Mouse (Mus musculus) midbrain, embryonic 12.5 days (tissue): ENCODE results near the gene Ctnnd2. TPM values are rescaled to one million over a fixed set of nuclear protein-coding genes. Genes with fewer than 3 reads are reported as not detected.

Experiments
- ATAC-seq: fragments of 200-750 bp; cut with Nextera tagmentation; 2 replicates; pipeline ENCODE4 v1.8.0; 2017; ENCODE audit warnings: low read depth, moderate TSS enrichment, moderate library complexity; ENCODE audit not compliant: low FRiP score
- H3K27ac ChIP-seq: fragments of 300-500 bp; sonication (generic); replicated peaks from 2 replicates; pipeline ENCODE4 v1.5.1; 2016; ENCODE audit warnings: mild to moderate bottlenecking
- H3K27me3 ChIP-seq: fragments of 300-500 bp; sonication (generic); 2 replicates; pipeline ENCODE4 v1.6.1; 2016; ENCODE audit warnings: mild to moderate bottlenecking
- H3K36me3 ChIP-seq: fragments of 300-500 bp; sonication (generic); 2 replicates; pipeline ENCODE4 v1.6.1; 2016
- H3K4me1 ChIP-seq: fragments of 300-500 bp; sonication (generic); 2 replicates; pipeline ENCODE4 v1.6.1; 2016
- H3K4me2 ChIP-seq: fragments of 300-500 bp; sonication (generic); replicated peaks from 2 replicates; pipeline ENCODE4 v1.6.1; 2016; ENCODE audit warnings: mild to moderate bottlenecking, moderate library complexity
- H3K4me3 ChIP-seq: fragments of 300-500 bp; sonication (generic); 2 replicates; pipeline ENCODE4 v1.5.1; 2016; ENCODE audit warnings: mild to moderate bottlenecking
- H3K9ac ChIP-seq: fragments of 300-500 bp; sonication (generic); replicated peaks from 2 replicates; pipeline ENCODE4 v1.6.1; 2016; ENCODE audit warnings: mild to moderate bottlenecking, moderate library complexity
- H3K9me3 ChIP-seq: fragments of 300-500 bp; sonication (generic); 2 replicates; pipeline ENCODE4 v1.6.1; 2016; ENCODE audit warnings: mild to moderate bottlenecking
- WGBS: fragments of 180-500 bp; shearing (Covaris S2); methylation state at CpG from one replicate; pipeline ENCODE4 v1.1.7; 2016; 5-methylcytosine and 5-hydroxymethylcytosine counted together
- polyA plus RNA-seq: library from polyadenylated mRNA; unstranded; fragments of >200 nt; fragmentation: Nextera tagmentation; extraction: Ambion mirVana; gene quantifications from 2 replicates; pipeline ENCODE4 v1.2.1, GENCODE M21; 2016

Ctnnd2 gene
- polyA plus RNA-seq, 1 experiment from 2014 or later, result 40.4 TPM

GRCm38 (mm10) chr15:30345754-30346153, 173.4 kb downstream of the Ctnnd2 start:
- no peak overlapping the region for H3K9ac ChIP-seq
- H3K4me2 ChIP-seq, result no peak overlapping the region
- no peaks in the 10 kb centered on the region for H3K9me3 ChIP-seq
- no peak overlapping the region for H3K27ac ChIP-seq
- H3K4me1 ChIP-seq, result no peaks in the 10 kb centered on the region
- no peak for ATAC-seq
- no peaks in the 10 kb centered on the region for H3K27me3 ChIP-seq
- WGBS, result 92% methylated on average over 5 of the region's 5 CpGs
- no peak overlapping the region for H3K4me3 ChIP-seq
- H3K36me3 ChIP-seq, result no peaks in the 10 kb centered on the region

GRCm38 (mm10) chr15:30364491-30364890, 192.1 kb downstream of the Ctnnd2 start:
- WGBS, result 92% methylated on average over 1 of the region's 1 CpGs

GRCm38 (mm10) chr15:30369997-30370396, 197.6 kb downstream of the Ctnnd2 start:
- Histone ChIP-seq H3K9ac (no peak overlapping the region), H3K36me3 (no peaks in the 10 kb centered on the region), H3K9me3 (no peaks in the 10 kb centered on the region), H3K4me3 (no peak overlapping the region), H3K4me2 (no peak overlapping the region), H3K27ac (no peak overlapping the region), H3K27me3 (no peaks in the 10 kb centered on the region), H3K4me1 (peaks cover 12% of the 10 kb centered on the region)
- ATAC-seq, result no peak
- WGBS, result 59% methylated on average over 7 of the region's 7 CpGs

More at GRCm38 (mm10) chr15:30364491-30364890, 192.1 kb downstream of the Ctnnd2 start:
- ATAC-seq, result no peak
- Histone ChIP-seq H3K27me3 (no peaks in the 10 kb centered on the region), H3K36me3 (no peaks in the 10 kb centered on the region), H3K9ac (no peak overlapping the region), H3K4me3 (no peak overlapping the region), H3K9me3 (no peaks in the 10 kb centered on the region), H3K27ac (no peak overlapping the region), H3K4me2 (no peak overlapping the region), H3K4me1 (peaks cover 6% of the 10 kb centered on the region; the same call in 1 of the 2 replicates)

- Histone ChIP-seq H3K4me3 (no peak overlapping the region), H3K36me3 (no peaks in the 10 kb centered on the region), H3K4me2 (no peak overlapping the region), H3K27me3 (no peaks in the 10 kb centered on the region), H3K9me3 (no peaks in the 10 kb centered on the region), H3K4me1 (peaks cover 12% of the 10 kb centered on the region), H3K9ac (no peak overlapping the region), H3K27ac (no peak overlapping the region)
- 79% methylated on average over 2 of the region's 2 CpGs for WGBS
- ATAC-seq, result no peak
These were observed 198.8 kb downstream of the Ctnnd2 start for GRCm38 (mm10) chr15:30371151-30371550.

- no peaks in the 10 kb centered on the region for H3K36me3 ChIP-seq
- peaks cover 12% of the 10 kb centered on the region for H3K4me1 ChIP-seq
- ATAC-seq, result no peak
- no peak overlapping the region for H3K9ac ChIP-seq
- H3K4me2 ChIP-seq, result no peak overlapping the region
- WGBS, result 77% methylated on average over 6 of the region's 6 CpGs
- H3K9me3 ChIP-seq, result no peaks in the 10 kb centered on the region
- H3K27me3 ChIP-seq, result no peaks in the 10 kb centered on the region
- H3K4me3 ChIP-seq, result no peak overlapping the region
- H3K27ac ChIP-seq, result no peak overlapping the region
These were observed 201.3 kb downstream of the Ctnnd2 start for GRCm38 (mm10) chr15:30373654-30374215.

- H3K27ac ChIP-seq, result no peak overlapping the region
- peak; percentile 64; the same call in 1 of the 2 replicates for ATAC-seq
- no peak overlapping the region for H3K4me2 ChIP-seq
These were observed 202.5 kb downstream of the Ctnnd2 start for GRCm38 (mm10) chr15:30374907-30375306.

GRCm38 (mm10) chr15:30383075-30383842, 210.9 kb downstream of the Ctnnd2 start:
- WGBS, result 17% methylated on average over 9 of the region's 9 CpGs
- no peaks in the 10 kb centered on the region for H3K27me3 ChIP-seq
- H3K36me3 ChIP-seq, result no peaks in the 10 kb centered on the region
- H3K9me3 ChIP-seq, result no peaks in the 10 kb centered on the region
- ATAC-seq, result 0 out of 2 replicates have a peak, but pooled peaks have one; percentile 27
- H3K9ac ChIP-seq, result no peak overlapping the region
- H3K4me3 ChIP-seq, result no peak overlapping the region
- H3K4me1 ChIP-seq, result peaks cover 5% of the 10 kb centered on the region; the same call in 1 of the 2 replicates
- H3K27ac ChIP-seq, result no peak overlapping the region
- no peak overlapping the region for H3K4me2 ChIP-seq

More at GRCm38 (mm10) chr15:30374907-30375306, 202.5 kb downstream of the Ctnnd2 start:
- Histone ChIP-seq H3K4me1 (peaks cover 12% of the 10 kb centered on the region), H3K36me3 (no peaks in the 10 kb centered on the region), H3K4me3 (no peak overlapping the region), H3K27me3 (no peaks in the 10 kb centered on the region), H3K9me3 (no peaks in the 10 kb centered on the region), H3K9ac (no peak overlapping the region)
- 90% methylated on average over 5 of the region's 5 CpGs for WGBS

GRCm38 (mm10) chr15:30384386-30384785, 212.0 kb downstream of the Ctnnd2 start:
- H3K4me3 ChIP-seq, result no peak overlapping the region
- H3K4me2 ChIP-seq, result no peak overlapping the region
- no peaks in the 10 kb centered on the region for H3K36me3 ChIP-seq
- H3K27ac ChIP-seq, result no peak overlapping the region
- WGBS, result 90% methylated on average over 5 of the region's 5 CpGs
- no peaks in the 10 kb centered on the region for H3K9me3 ChIP-seq
- H3K27me3 ChIP-seq, result no peaks in the 10 kb centered on the region
- peaks cover 5% of the 10 kb centered on the region; the same call in 1 of the 2 replicates for H3K4me1 ChIP-seq
- no peak for ATAC-seq
- H3K9ac ChIP-seq, result no peak overlapping the region

GRCm38 (mm10) chr15:30386489-30386888, 214.1 kb downstream of the Ctnnd2 start:
- no peak for ATAC-seq
- H3K27ac ChIP-seq, result no peak overlapping the region
- H3K4me2 ChIP-seq, result no peak overlapping the region
- no peak overlapping the region for H3K9ac ChIP-seq
- no peaks in the 10 kb centered on the region for H3K27me3 ChIP-seq
- H3K4me1 ChIP-seq, result peaks cover 5% of the 10 kb centered on the region; the same call in 1 of the 2 replicates
- no peaks in the 10 kb centered on the region for H3K9me3 ChIP-seq
- no peak overlapping the region for H3K4me3 ChIP-seq
- H3K36me3 ChIP-seq, result no peaks in the 10 kb centered on the region

GRCm38 (mm10) chr15:30387244-30387643, 214.9 kb downstream of the Ctnnd2 start:
- Histone ChIP-seq H3K27me3 (no peaks in the 10 kb centered on the region), H3K36me3 (no peaks in the 10 kb centered on the region), H3K4me3 (no peak overlapping the region), H3K9ac (no peak overlapping the region), H3K27ac (no peak overlapping the region), H3K9me3 (no peaks in the 10 kb centered on the region), H3K4me1 (peaks cover 5% of the 10 kb centered on the region; the same call in 1 of the 2 replicates), H3K4me2 (no peak overlapping the region)
- ATAC-seq, result no peak
- 28% methylated on average over 6 of the region's 6 CpGs for WGBS

- no peak overlapping the region for H3K9ac ChIP-seq
- H3K27me3 ChIP-seq, result no peaks in the 10 kb centered on the region
- WGBS, result 72% methylated on average over 4 of the region's 4 CpGs
- H3K9me3 ChIP-seq, result no peaks in the 10 kb centered on the region
- no peak overlapping the region for H3K4me3 ChIP-seq
- H3K4me1 ChIP-seq, result no peaks in the 10 kb centered on the region
- H3K27ac ChIP-seq, result no peak overlapping the region
- no peak overlapping the region for H3K4me2 ChIP-seq
- ATAC-seq, result no peak
- no peaks in the 10 kb centered on the region for H3K36me3 ChIP-seq
These were observed 228.7 kb downstream of the Ctnnd2 start for GRCm38 (mm10) chr15:30401111-30401510.

- no peaks in the 10 kb centered on the region for H3K4me1 ChIP-seq
- H3K27ac ChIP-seq, result no peak overlapping the region
- no peak for ATAC-seq
- H3K36me3 ChIP-seq, result no peaks in the 10 kb centered on the region
- no peaks in the 10 kb centered on the region for H3K27me3 ChIP-seq
- WGBS, result 3% methylated on average over 1 of the region's 1 CpGs
- no peak overlapping the region for H3K4me2 ChIP-seq
- no peak overlapping the region for H3K9ac ChIP-seq
- no peaks in the 10 kb centered on the region for H3K9me3 ChIP-seq
- H3K4me3 ChIP-seq, result no peak overlapping the region
These were observed 233.9 kb downstream of the Ctnnd2 start for GRCm38 (mm10) chr15:30406254-30406653.
